Mouse (Mus musculus) CH12.LX (cell line): ENCODE data around the gene Btg1. TPM values are rescaled to one million over a fixed set of nuclear protein-coding genes. Genes with fewer than 3 reads are reported as not detected.

ENCODE experiments used
- DNase-seq: peaks from one replicate; pipeline ENCODE4 v3.0.0-alpha.2; 2013; ENCODE audit errors: extremely low read depth
- H3K27ac ChIP-seq: 2 replicates; pipeline ENCODE4 v1.5.1; 2012; ENCODE audit warnings: low read depth, mild to moderate bottlenecking, control low read depth, moderate library complexity; ENCODE audit not compliant: insufficient read depth
- H3K27me3 ChIP-seq: replicated peaks from 2 replicates; pipeline ENCODE3; 2012; ENCODE audit warnings: inconsistent platforms
- H3K36me3 ChIP-seq, 2 experiments: replicated peaks in 1 of 2; 2 replicates each; pipeline versions ENCODE3 to v1.6.1; 2012; ENCODE audit warnings: inconsistent platforms in 1 of 2, low read length in 1 of 2, mild to moderate bottlenecking in 1 of 2, mixed read lengths in 1 of 2, moderate library complexity in 1 of 2; ENCODE audit not compliant: control insufficient read depth in 1 of 2, insufficient read depth in 1 of 2
- H3K4me1 ChIP-seq, 2 experiments: 2 replicates each; pipeline ENCODE4 v1.6.1; 2012; ENCODE audit warnings: inconsistent platforms in 1 of 2, moderate library complexity in 1 of 2; ENCODE audit not compliant: insufficient read depth in 2 of 2, control insufficient read depth in 1 of 2
- H3K4me2 ChIP-seq: 2 replicates; pipeline ENCODE4 v1.6.1; 2012; ENCODE audit warnings: low read depth, mild to moderate bottlenecking, control low read depth; ENCODE audit not compliant: poor library complexity, insufficient read depth, severe bottlenecking
- H3K4me3 ChIP-seq, 3 experiments: fragments of 150-350 bp in 1 of 3; sonication (generic) in 1 of 3; replicated peaks in 1 of 3; 2 replicates each; pipeline versions ENCODE3 to v1.5.1; 2011 to 2012; ENCODE audit warnings: low read depth in 2 of 3, low read length in 2 of 3, mild to moderate bottlenecking in 2 of 3, moderate library complexity in 2 of 3, control low read depth in 1 of 3, improper control_type of control experiment in 1 of 3, inconsistent platforms in 1 of 3, mixed read lengths in 1 of 3; ENCODE audit not compliant: poor library complexity in 1 of 3
- H3K79me2 ChIP-seq: replicated peaks from 2 replicates; pipeline ENCODE4 v1.6.1; 2012; ENCODE audit warnings: mild to moderate bottlenecking, moderate library complexity; ENCODE audit not compliant: control insufficient read depth, poor library complexity, insufficient read depth, severe bottlenecking; ENCODE audit errors: extremely low read depth
- H3K9ac ChIP-seq: 2 replicates; pipeline ENCODE4 v1.6.1; 2012; ENCODE audit warnings: low read depth, mild to moderate bottlenecking, control low read depth, moderate library complexity; ENCODE audit not compliant: insufficient read depth
- H3K9me3 ChIP-seq: replicated peaks from 2 replicates; pipeline ENCODE3; 2012; ENCODE audit warnings: low read length, inconsistent platforms, mixed read lengths
- CHD2 ChIP-seq: IDR thresholded peaks from 2 replicates; pipeline ENCODE4 v1.6.1; 2011; ENCODE audit warnings: low read length, improper control_type of control experiment
- ELF1 ChIP-seq: IDR thresholded peaks from 2 replicates; pipeline ENCODE4 v1.6.1; 2014; ENCODE audit warnings: low read depth, mild to moderate bottlenecking, inconsistent platforms, low read length, improper control_type of control experiment
- ETS1 ChIP-seq: conservative IDR thresholded peaks from 2 replicates; pipeline ENCODE4 v1.6.1; 2012; ENCODE audit warnings: low read depth, mild to moderate bottlenecking, inconsistent platforms, low read length, improper control_type of control experiment, moderate library complexity
- GABPA ChIP-seq: IDR thresholded peaks from 2 replicates; pipeline ENCODE4 v1.6.1; 2012; ENCODE audit warnings: low read depth, low read length, improper control_type of control experiment, inconsistent platforms; ENCODE audit not compliant: insufficient replicate concordance
- IRF4 ChIP-seq: IDR thresholded peaks from 2 replicates; pipeline ENCODE4 v1.6.1; 2014; ENCODE audit warnings: low read depth, mild to moderate bottlenecking, inconsistent platforms, low read length, improper control_type of control experiment
- JUND ChIP-seq: conservative IDR thresholded peaks from 2 replicates; pipeline ENCODE4 v1.6.1; 2011; ENCODE audit warnings: low read depth, low read length, improper control_type of control experiment
- KAT2A ChIP-seq: IDR thresholded peaks from 2 replicates; pipeline ENCODE4 v1.6.1; 2012; ENCODE audit warnings: low read length, improper control_type of control experiment, inconsistent platforms; ENCODE audit not compliant: insufficient replicate concordance
- MAFK ChIP-seq: IDR thresholded peaks from 2 replicates; pipeline ENCODE4 v1.6.1; 2011; ENCODE audit warnings: low read length, improper control_type of control experiment; ENCODE audit not compliant: insufficient replicate concordance
- MXI1 ChIP-seq: IDR thresholded peaks from 2 replicates; pipeline ENCODE4 v1.6.1; 2011; ENCODE audit warnings: mild to moderate bottlenecking, low read depth, low read length, improper control_type of control experiment
- NELFE ChIP-seq: IDR thresholded peaks from 2 replicates; pipeline ENCODE4 v1.6.1; 2011; ENCODE audit warnings: low read depth, low read length, improper control_type of control experiment
- NRF1 ChIP-seq: IDR thresholded peaks from 2 replicates; pipeline ENCODE4 v1.6.1; 2014; ENCODE audit warnings: low read depth, mild to moderate bottlenecking, inconsistent platforms, low read length, improper control_type of control experiment, moderate library complexity
- PAX5 ChIP-seq: IDR thresholded peaks from 2 replicates; pipeline ENCODE4 v1.6.1; 2012; ENCODE audit warnings: low read length, inconsistent platforms, mixed read lengths
- POLR2A ChIP-seq: IDR thresholded peaks from 2 replicates; pipeline ENCODE4 v1.6.1; 2011; ENCODE audit warnings: low read depth, mild to moderate bottlenecking, improper control_type of control experiment, low read length
- POLR2AphosphoS2 ChIP-seq: IDR thresholded peaks from 2 replicates; pipeline ENCODE4 v1.6.1; 2011; ENCODE audit warnings: low read depth, low read length, improper control_type of control experiment
- TBP ChIP-seq: conservative IDR thresholded peaks from 2 replicates; pipeline ENCODE4 v1.6.1; 2011; ENCODE audit warnings: low read depth, low read length, improper control_type of control experiment
- TCF12 ChIP-seq: IDR thresholded peaks from 2 replicates; pipeline ENCODE4 v1.6.1; 2014; ENCODE audit warnings: low read depth, mild to moderate bottlenecking, inconsistent platforms, low read length, improper control_type of control experiment
- UBTF ChIP-seq: IDR thresholded peaks from 2 replicates; pipeline ENCODE4 v1.6.1; 2012; ENCODE audit warnings: low read depth, mild to moderate bottlenecking, inconsistent platforms, low read length, improper control_type of control experiment, moderate library complexity
- ZC3H11A ChIP-seq: IDR thresholded peaks from 2 replicates; pipeline ENCODE4 v1.6.1; 2012; ENCODE audit warnings: low read depth, mild to moderate bottlenecking, inconsistent platforms, low read length, improper control_type of control experiment
- ZKSCAN1 ChIP-seq: IDR thresholded peaks from 2 replicates; pipeline ENCODE4 v1.6.1; 2012; ENCODE audit warnings: low read depth, inconsistent platforms, low read length, improper control_type of control experiment, borderline replicate concordance
- ZMIZ1 ChIP-seq: IDR thresholded peaks from 2 replicates; pipeline ENCODE4 v1.6.1; 2012; ENCODE audit warnings: low read depth, mild to moderate bottlenecking, inconsistent platforms, low read length, improper control_type of control experiment
- ZNF384 ChIP-seq: IDR thresholded peaks from 2 replicates; pipeline ENCODE4 v1.6.1; 2012; ENCODE audit warnings: low read depth, low read length, improper control_type of control experiment, inconsistent platforms
- dilution Hi-C: fragments of 300-500 bp; cut with MboI; formaldehyde crosslinking; loops from 2 replicates; pipeline ENCODE4 v1.14.3; 2020; ENCODE audit warnings: low sequenced_read_pairs; ENCODE audit not compliant: extremely low pct_unique_long_range_greater_than_20kb, extremely low pct_ligation_motif_present
- in situ Hi-C: fragments of 300-500 bp; cut with MboI; formaldehyde crosslinking; loops from 3 replicates; pipeline ENCODE4 v1.14.3; 2019; ENCODE audit warnings: low sequenced_read_pairs, low pct_ligation_motif_present, low pct_unique_long_range_greater_than_20kb, mixed read lengths
- polyA plus RNA-seq: library from polyadenylated mRNA; unstranded; fragments of >175 nt; gene quantifications from 2 replicates; pipeline ENCODE4 v1.2.1, GENCODE M21; 2012; ENCODE audit warnings: low read depth; ENCODE audit not compliant: insufficient read length
- total RNA-seq, 2 experiments: library from RNA; depleted of rRNA; stranded (reverse); fragments of 300-350 nt in 1 of 2; fragments of >200 nt in 1 of 2; gene quantifications; 2 replicates each; pipeline ENCODE4 v1.2.3; 2012 to 2014

Gene Btg1
- total and polyA plus RNA-seq, 3 experiments, result 15.8 to 25.1 (median 20.5) TPM

DNA sequence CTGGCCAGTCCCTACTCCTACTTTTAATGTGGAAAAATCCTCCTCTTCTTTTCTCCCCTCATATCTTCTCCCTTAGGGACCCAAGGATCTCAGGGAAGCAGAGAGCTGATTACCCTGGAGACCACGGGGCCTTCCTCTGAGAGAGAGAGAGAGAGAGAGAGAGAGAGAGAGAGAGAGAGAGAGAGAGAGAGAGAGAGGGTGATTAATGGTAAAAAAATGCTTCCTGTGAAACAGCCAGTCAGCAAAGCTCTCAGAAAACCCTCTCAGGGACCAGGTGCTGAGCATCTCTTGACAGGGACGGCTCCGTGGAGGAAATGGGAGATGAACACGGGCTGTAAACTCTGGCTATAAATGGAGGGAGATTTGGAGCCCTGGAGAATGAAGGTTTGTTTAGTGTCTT is 18.7 kb downstream of the Btg1 start:
- no peak overlapping the region for H3K4me2 ChIP-seq
- H3K9ac ChIP-seq, result no peak overlapping the region
- TF ChIP-seq ZKSCAN1 (no peak), NELFE (no peak), ZNF384 (no peak), CHD2 (no peak), POLR2A (no peak), ZC3H11A (no peak), UBTF (no peak), ETS1 (no peak), IRF4 (no peak), TBP (no peak), PAX5 (no peak), TCF12 (no peak), GABPA (no peak), POLR2AphosphoS2 (no peak), KAT2A (no peak), JUND (no peak)
- H3K4me1 ChIP-seq, result peaks cover 17 to 24% of the 10 kb centered on the region in 2 experiments
- H3K36me3 ChIP-seq, result no peaks in the 10 kb centered on the region
- no peak overlapping the region for H3K4me3 ChIP-seq
- H3K79me2 ChIP-seq, result 0 out of 2 replicates have a peak, but pooled peaks cover 3% of the 10 kb centered on the region
- H3K9me3 ChIP-seq, result no peaks in the 10 kb centered on the region
- dilution Hi-C loops (no loop called here), in situ Hi-C loops (loop anchor here (10.0 to 25.0 kb wide), 2 partner anchors 289 to 527 kb away; no protein-coding TSS in a partner anchor)
- no peak for DNase-seq
- H3K27ac ChIP-seq, result no peak overlapping the region
- no peaks in the 10 kb centered on the region for H3K27me3 ChIP-seq

DNA sequence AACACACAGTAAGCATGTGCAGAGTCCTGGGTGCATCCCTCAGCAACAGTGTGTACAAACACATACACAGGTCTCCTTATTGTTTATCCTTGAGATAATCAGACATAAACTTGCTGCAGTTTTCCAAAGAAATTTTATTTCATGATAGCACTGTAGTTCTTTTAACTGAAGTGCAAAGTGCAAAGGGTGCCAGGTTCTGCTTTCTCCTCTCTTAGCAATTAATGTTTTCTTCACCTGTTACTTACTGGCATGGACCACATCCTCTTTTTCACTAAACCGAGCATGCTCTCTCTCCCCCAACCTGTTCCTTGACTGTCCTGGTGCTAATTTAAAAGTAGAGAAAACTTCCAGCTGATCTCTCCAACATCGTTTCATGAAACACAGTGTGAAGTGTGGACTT is 21.7 kb downstream of the Btg1 start:
- DNase-seq, result no peak
- in situ Hi-C loops (loop anchor here (10.0 to 25.0 kb wide), 2 partner anchors 286 to 524 kb away; no protein-coding TSS in a partner anchor), dilution Hi-C loops (no loop called here)
- Histone ChIP-seq H3K79me2 (0 out of 2 replicates have a peak, but pooled peaks cover 3% of the 10 kb centered on the region), H3K9ac (no peak overlapping the region), H3K36me3 (no peaks in the 10 kb centered on the region), H3K27ac (no peak overlapping the region), H3K4me2 (no peak overlapping the region), H3K4me1 (peaks cover 10% of the 10 kb centered on the region in 2 experiments), H3K27me3 (no peaks in the 10 kb centered on the region), H3K4me3 (no peak overlapping the region), H3K9me3 (no peaks in the 10 kb centered on the region)
- TF ChIP-seq ZMIZ1 (no peak), MAFK (no peak), ETS1 (no peak), MXI1 (no peak), ELF1 (no peak), NRF1 (no peak)
